Mouse (Mus musculus) testis, adult 2 months (tissue): ENCODE results near the gene Cdh22.

Experiments used
- CTCF ChIP-seq: fragments of 200-500 bp; IDR thresholded peaks from 2 replicates; pipeline ENCODE4 v1.5.1; 2012; ENCODE audit warnings: low read depth, mild to moderate bottlenecking, inconsistent platforms, low read length, moderate library complexity; ENCODE audit not compliant: control insufficient read depth, insufficient read depth, insufficient replicate concordance
- POLR2A ChIP-seq: fragments of 200-500 bp; IDR thresholded peaks from 2 replicates; pipeline ENCODE4 v1.6.1; 2012; ENCODE audit warnings: low read depth, mild to moderate bottlenecking, inconsistent platforms, low read length, moderate library complexity; ENCODE audit not compliant: control insufficient read depth

DNA sequence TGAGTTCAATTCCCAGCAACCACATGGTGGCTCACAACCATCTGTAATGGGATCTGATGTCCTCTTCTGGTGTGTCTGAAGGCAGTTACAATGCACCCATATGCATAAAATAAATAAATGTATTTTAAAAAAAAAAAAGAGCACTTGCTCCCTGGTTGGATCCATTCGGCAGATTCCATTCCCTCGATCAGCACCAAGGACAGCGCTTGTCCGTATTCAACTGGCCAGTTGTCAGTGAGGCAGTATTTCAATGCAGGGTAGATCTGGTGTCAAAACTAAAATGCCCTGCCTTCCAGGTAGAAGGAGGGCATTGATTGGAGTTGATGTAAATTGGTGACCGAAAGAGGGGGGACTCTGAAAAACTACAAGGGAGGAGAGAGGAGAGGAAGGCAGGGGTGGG lies 74.2 kb downstream of the Cdh22 start:
- TF ChIP-seq POLR2A: no peak
- no peak for TF ChIP-seq CTCF
